Mouse (Mus musculus) midbrain, embryonic 14.5 days (tissue): ENCODE results near the gene Sik2. TPM values are rescaled to one million over a fixed set of nuclear protein-coding genes. Genes with fewer than 3 reads are reported as not detected.

ENCODE experiments used
- ATAC-seq: fragments of 200-750 bp; cut with Nextera tagmentation; 2 replicates; pipeline ENCODE4 v1.8.0; 2017; ENCODE audit warnings: moderate number of reproducible peaks, moderate library complexity; ENCODE audit not compliant: low FRiP score, low TSS enrichment
- DNase-seq: peaks from one replicate; pipeline ENCODE4 v3.0.0-alpha.2; 2015
- H3K27ac ChIP-seq: fragments of 300-500 bp; sonication (generic); replicated peaks from 2 replicates; pipeline ENCODE4 v1.5.1; 2014; ENCODE audit warnings: mild to moderate bottlenecking, low read depth, low read length, moderate library complexity
- H3K27me3 ChIP-seq: fragments of 300-500 bp; sonication (generic); 2 replicates; pipeline ENCODE4 v1.6.1; 2014; ENCODE audit warnings: low read length, control low read depth, mixed read lengths; ENCODE audit not compliant: control insufficient read depth, insufficient read depth
- H3K36me3 ChIP-seq: fragments of 300-500 bp; sonication (generic); 2 replicates; pipeline ENCODE4 v1.6.1; 2014; ENCODE audit warnings: low read length, control low read depth; ENCODE audit not compliant: control insufficient read depth, insufficient read depth
- H3K4me1 ChIP-seq: fragments of 300-500 bp; sonication (generic); 2 replicates; pipeline ENCODE4 v1.6.1; 2014; ENCODE audit warnings: mild to moderate bottlenecking, antibody characterized with exemption, low read length, control low read depth; ENCODE audit not compliant: control insufficient read depth, insufficient read depth
- H3K4me2 ChIP-seq: fragments of 300-500 bp; sonication (generic); 2 replicates; pipeline ENCODE4 v1.6.1; 2014; ENCODE audit warnings: mild to moderate bottlenecking, low read length, moderate library complexity
- H3K4me3 ChIP-seq: fragments of 300-500 bp; sonication (generic); replicated peaks from 2 replicates; pipeline ENCODE4 v1.5.1; 2014; ENCODE audit warnings: low read depth, low read length
- H3K9ac ChIP-seq: fragments of 300-500 bp; sonication (generic); replicated peaks from 2 replicates; pipeline ENCODE4 v1.6.1; 2014; ENCODE audit warnings: mild to moderate bottlenecking, low read length, moderate library complexity
- H3K9me3 ChIP-seq: fragments of 300-500 bp; sonication (generic); 2 replicates; pipeline ENCODE4 v1.6.1; 2016; ENCODE audit warnings: low read length, control low read depth, mixed read lengths; ENCODE audit not compliant: control insufficient read depth
- WGBS: fragments of 180-500 bp; shearing (Covaris S2); extraction: QIAGEN DNeasy Blood & Tissue Kit; methylation state at CpG from one replicate; pipeline ENCODE4 v1.1.7; 2014; 5-methylcytosine and 5-hydroxymethylcytosine counted together
- polyA plus RNA-seq: library from polyadenylated mRNA; unstranded; fragments of >200 nt; fragmentation: Nextera tagmentation; extraction: Ambion mirVana; gene quantifications from 2 replicates; pipeline ENCODE4 v1.2.1, GENCODE M21; 2014

Gene Sik2
- polyA plus RNA-seq, 1 experiment from 2014 or later, result 17.0 TPM

- no peak for ATAC-seq
- no peaks in the 10 kb centered on the region for H3K9me3 ChIP-seq
- no peaks in the 10 kb centered on the region for H3K27me3 ChIP-seq
- no peak for DNase-seq
- WGBS, result 81% methylated on average over 9 of the region's 9 CpGs
- no peaks in the 10 kb centered on the region for H3K4me1 ChIP-seq
- H3K27ac ChIP-seq, result no peak overlapping the region
- H3K4me3 ChIP-seq, result no peak overlapping the region
- H3K4me2 ChIP-seq, result no peak overlapping the region
- H3K9ac ChIP-seq, result no peak overlapping the region
- H3K36me3 ChIP-seq, result peaks cover 2% of the 10 kb centered on the region; the same call in 1 of the 2 replicates
Measured at GRCm38 (mm10) chr9:50849755-50850154, 159.1 kb downstream of the Sik2 start.

DNA sequence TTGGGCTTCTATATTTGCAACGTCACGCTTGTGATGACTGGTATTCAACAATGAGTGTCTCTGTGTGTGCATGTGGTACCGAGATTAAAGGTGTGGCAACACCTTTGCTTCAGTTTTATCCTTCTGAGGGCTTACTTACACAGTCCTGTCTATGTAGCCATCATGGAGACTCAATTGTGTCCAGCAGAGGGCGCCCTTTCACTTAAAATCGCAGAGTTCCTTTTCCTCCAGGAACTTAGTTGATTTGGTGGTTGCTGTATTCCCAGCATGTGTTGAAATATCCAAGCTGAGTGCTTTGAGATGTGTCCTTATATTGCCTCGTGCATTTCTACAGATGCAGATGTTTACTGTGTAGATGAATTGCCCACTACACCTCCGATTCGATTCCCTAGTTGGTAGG, 159.6 kb downstream of the Sik2 start:
- Histone ChIP-seq H3K27ac (no peak overlapping the region), H3K4me3 (no peak overlapping the region), H3K4me2 (no peak overlapping the region), H3K9ac (no peak overlapping the region), H3K4me1 (no peaks in the 10 kb centered on the region), H3K36me3 (peaks cover 7% of the 10 kb centered on the region), H3K27me3 (no peaks in the 10 kb centered on the region), H3K9me3 (no peaks in the 10 kb centered on the region)
- WGBS, result 25% methylated on average over 8 of the region's 8 CpGs
- DNase-seq (peak; percentile 97), ATAC-seq (peak; percentile 66; the same call in 1 of the 2 replicates)

- ATAC-seq (no peak), DNase-seq (no peak)
- 49% methylated on average over 5 of the region's 5 CpGs for WGBS
- H3K4me2 ChIP-seq, result no peak overlapping the region
- H3K9me3 ChIP-seq, result no peaks in the 10 kb centered on the region
- peaks cover 11% of the 10 kb centered on the region for H3K36me3 ChIP-seq
- H3K27me3 ChIP-seq, result no peaks in the 10 kb centered on the region
- no peak overlapping the region for H3K4me3 ChIP-seq
- H3K27ac ChIP-seq, result no peak overlapping the region
- no peak overlapping the region for H3K9ac ChIP-seq
- no peaks in the 10 kb centered on the region for H3K4me1 ChIP-seq
Measured at GRCm38 (mm10) chr9:50848821-50849220, 160.1 kb downstream of the Sik2 start.

DNA sequence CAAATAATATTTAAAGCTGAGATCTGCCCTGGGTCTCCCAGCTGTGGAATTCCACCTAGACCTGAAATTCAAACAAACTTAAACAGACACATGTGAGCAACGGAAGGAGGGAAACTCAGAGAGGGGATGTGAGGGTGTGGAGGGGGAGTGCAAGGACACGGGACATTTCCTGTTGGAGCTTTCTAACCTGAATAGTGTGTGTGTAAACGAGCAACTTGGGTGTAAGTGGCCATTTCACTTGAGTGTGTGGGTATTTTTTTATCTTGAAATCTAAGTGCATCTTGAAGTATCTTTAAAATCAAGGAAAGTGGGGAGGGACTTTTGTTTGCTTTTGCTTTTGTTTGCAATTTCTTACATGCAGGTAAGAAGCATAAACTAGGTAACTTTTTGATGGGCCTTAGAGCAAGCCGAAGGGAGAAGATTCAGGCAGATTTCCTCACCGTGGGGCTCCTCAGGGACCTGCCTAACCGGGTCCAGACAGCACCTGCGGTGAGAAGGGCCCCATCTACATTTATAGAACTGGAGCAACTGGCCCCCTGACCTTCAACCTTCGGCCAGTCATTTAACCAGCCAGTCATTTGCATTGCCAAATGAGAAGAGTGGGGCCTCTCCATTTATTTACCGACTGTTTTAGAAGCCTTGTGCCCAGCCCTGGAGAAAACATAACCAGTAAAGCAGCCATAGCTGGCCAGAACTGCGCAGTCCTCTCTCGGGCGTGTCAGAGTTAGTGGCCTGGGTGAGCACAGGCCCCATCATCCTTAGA, 161.1 kb downstream of the Sik2 start:
- 75% methylated on average over 12 of the region's 12 CpGs for WGBS
- no peaks in the 10 kb centered on the region for H3K4me1 ChIP-seq
- no peak for DNase-seq
- peaks cover 18% of the 10 kb centered on the region for H3K36me3 ChIP-seq
- no peaks in the 10 kb centered on the region for H3K27me3 ChIP-seq
- no peaks in the 10 kb centered on the region for H3K9me3 ChIP-seq
- H3K27ac ChIP-seq, result no peak overlapping the region
- no peak overlapping the region for H3K4me2 ChIP-seq
- no peak overlapping the region for H3K4me3 ChIP-seq
- H3K9ac ChIP-seq, result no peak overlapping the region
- ATAC-seq, result no peak

GRCm38 (mm10) chr9:50847133-50847532, 161.7 kb downstream of the Sik2 start:
- Histone ChIP-seq H3K4me2 (no peak overlapping the region), H3K9me3 (no peaks in the 10 kb centered on the region), H3K9ac (no peak overlapping the region), H3K36me3 (peaks cover 21% of the 10 kb centered on the region), H3K4me3 (no peak overlapping the region), H3K27me3 (no peaks in the 10 kb centered on the region), H3K4me1 (no peaks in the 10 kb centered on the region), H3K27ac (no peak overlapping the region)
- DNase-seq (no peak), ATAC-seq (no peak)
- 87% methylated on average over 6 of the region's 6 CpGs for WGBS

GRCm38 (mm10) chr9:50845547-50845946, 163.3 kb downstream of the Sik2 start:
- H3K36me3 ChIP-seq, result peaks cover 25% of the 10 kb centered on the region
- H3K9me3 ChIP-seq, result no peaks in the 10 kb centered on the region
- no peak for DNase-seq
- no peak overlapping the region for H3K27ac ChIP-seq
- H3K27me3 ChIP-seq, result no peaks in the 10 kb centered on the region
- no peak overlapping the region for H3K9ac ChIP-seq
- H3K4me1 ChIP-seq, result no peaks in the 10 kb centered on the region
- no peak overlapping the region for H3K4me2 ChIP-seq
- H3K4me3 ChIP-seq, result no peak overlapping the region
- WGBS, result 57% methylated on average over 9 of the region's 9 CpGs
- no peak for ATAC-seq

- no peak within 1 kb of the TSS for H3K4me3 ChIP-seq
Measured at GRCm38 (mm10) chr9:50845081-50845480, 163.8 kb downstream of the Sik2 start, which contains the start of gene Ppp2r1b. Gene Ppp2r1b (plus strand): TSS chr9:50845301.

More at GRCm38 (mm10) chr9:50845081-50845480, 163.8 kb downstream of the Sik2 start, which contains the start of gene Ppp2r1b:
- no peaks in the 10 kb centered on the region for H3K27me3 ChIP-seq
- no peak within 1 kb of the TSS for H3K9ac ChIP-seq
- no peaks in the 10 kb centered on the region for H3K4me1 ChIP-seq
- H3K4me2 ChIP-seq, result no peak within 1 kb of the TSS
- 96% methylated on average over 3 of the region's 3 CpGs for WGBS
- no peak within 1 kb of the TSS for H3K27ac ChIP-seq
- H3K9me3 ChIP-seq, result no peaks in the 10 kb centered on the region
- DNase-seq (no peak), ATAC-seq (no peak)
- H3K36me3 ChIP-seq, result peaks cover 25% of the 10 kb centered on the region
